Mouse (Mus musculus): ENCODE results near the gene Gm4969. TPM values are rescaled to one million over a fixed set of nuclear protein-coding genes. Genes with fewer than 3 reads are reported as not detected.
A peak's percentile ranks its signal among the peaks of the same experiment; 100 is the strongest.

The Gm4969 gene
- polyA plus RNA-seq, 1 experiment, result 0.46 TPM

GRCm38 (mm10) chr7:19069500-19069899, 48.7 kb downstream of the Gm4969 start:
- H3K4me3 ChIP-seq (ENCODE audit: low read depth, low read length), result no peak overlapping the region

GRCm38 (mm10) chr7:19068707-19069106, 49.5 kb downstream of the Gm4969 start:
- no peak overlapping the region for H3K27ac ChIP-seq (ENCODE audit: insufficient read depth, low read length)

More at GRCm38 (mm10) chr7:19069500-19069899, 48.7 kb downstream of the Gm4969 start:
- TF ChIP-seq CTCF (IDR thresholded peaks at IDR 0.05; ENCODE audit: low read depth, low read length) (peak; percentile 85), EP300 (IDR thresholded peaks at IDR 0.05; ENCODE audit: insufficient read depth, low read depth, low read length) (no peak), POLR2A (IDR thresholded peaks at IDR 0.05; ENCODE audit: insufficient read depth, low read length) (no peak)
- Histone ChIP-seq H3K27ac (ENCODE audit: insufficient read depth, low read length) (no peak overlapping the region), H3K9ac (ENCODE audit: low read depth, poor library complexity, severe bottlenecking) (no peak overlapping the region), H3K4me1 (ENCODE audit: control insufficient read depth, insufficient read depth, low read length) (no peaks in the 10 kb centered on the region), H3K9me3 (replicated peaks; ENCODE audit: control insufficient read depth, insufficient read depth, low read length, poor library complexity, severe bottlenecking) (no peaks in the 10 kb centered on the region), H3K27me3 (ENCODE audit: control insufficient read depth, insufficient read depth, low read length, poor library complexity, severe bottlenecking) (no peaks in the 10 kb centered on the region), H3K36me3 (ENCODE audit: control insufficient read depth, insufficient read depth, low read length, poor library complexity, severe bottlenecking) (no peaks in the 10 kb centered on the region)

GRCm38 (mm10) chr7:19067935-19068334, 50.2 kb downstream of the Gm4969 start:
- Histone ChIP-seq H3K9me3 (replicated peaks; ENCODE audit: control insufficient read depth, insufficient read depth, low read length, poor library complexity, severe bottlenecking) (no peaks in the 10 kb centered on the region), H3K27ac (ENCODE audit: insufficient read depth, low read length) (no peak overlapping the region), H3K27me3 (ENCODE audit: control insufficient read depth, insufficient read depth, low read length, poor library complexity, severe bottlenecking) (no peaks in the 10 kb centered on the region), H3K4me1 (ENCODE audit: control insufficient read depth, insufficient read depth, low read length) (no peaks in the 10 kb centered on the region), H3K4me3 (ENCODE audit: low read depth, low read length) (peak overlapping the region; percentile 34), H3K9ac (ENCODE audit: low read depth, poor library complexity, severe bottlenecking) (no peak overlapping the region), H3K36me3 (ENCODE audit: control insufficient read depth, insufficient read depth, low read length, poor library complexity, severe bottlenecking) (no peaks in the 10 kb centered on the region)
- TF ChIP-seq EP300 (IDR thresholded peaks at IDR 0.05; ENCODE audit: insufficient read depth, low read depth, low read length) (no peak), CTCF (IDR thresholded peaks at IDR 0.05; ENCODE audit: low read depth, low read length) (no peak), POLR2A (IDR thresholded peaks at IDR 0.05; ENCODE audit: insufficient read depth, low read length) (no peak)

More at GRCm38 (mm10) chr7:19068707-19069106, 49.5 kb downstream of the Gm4969 start:
- no peaks in the 10 kb centered on the region for H3K4me1 ChIP-seq (ENCODE audit: control insufficient read depth, insufficient read depth, low read length)
- H3K4me3 ChIP-seq (ENCODE audit: low read depth, low read length), result no peak overlapping the region
- no peak for TF ChIP-seq POLR2A (IDR thresholded peaks at IDR 0.05; ENCODE audit: insufficient read depth, low read length)
- TF ChIP-seq EP300 (IDR thresholded peaks at IDR 0.05; ENCODE audit: insufficient read depth, low read depth, low read length), result no peak
- TF ChIP-seq CTCF (IDR thresholded peaks at IDR 0.05; ENCODE audit: low read depth, low read length), result peak; percentile 41
- no peaks in the 10 kb centered on the region for H3K36me3 ChIP-seq (ENCODE audit: control insufficient read depth, insufficient read depth, low read length, poor library complexity, severe bottlenecking)
- no peaks in the 10 kb centered on the region for H3K27me3 ChIP-seq (ENCODE audit: control insufficient read depth, insufficient read depth, low read length, poor library complexity, severe bottlenecking)
- H3K9me3 ChIP-seq (replicated peaks; ENCODE audit: control insufficient read depth, insufficient read depth, low read length, poor library complexity, severe bottlenecking), result no peaks in the 10 kb centered on the region
- no peak overlapping the region for H3K9ac ChIP-seq (ENCODE audit: low read depth, poor library complexity, severe bottlenecking)

GRCm38 (mm10) chr7:19067063-19067462, 51.1 kb downstream of the Gm4969 start:
- no peak overlapping the region for H3K4me3 ChIP-seq (ENCODE audit: low read depth, low read length)
- TF ChIP-seq POLR2A (IDR thresholded peaks at IDR 0.05; ENCODE audit: insufficient read depth, low read length) (no peak), CTCF (IDR thresholded peaks at IDR 0.05; ENCODE audit: low read depth, low read length) (no peak), EP300 (IDR thresholded peaks at IDR 0.05; ENCODE audit: insufficient read depth, low read depth, low read length) (no peak)
- H3K27me3 ChIP-seq (ENCODE audit: control insufficient read depth, insufficient read depth, low read length, poor library complexity, severe bottlenecking), result no peaks in the 10 kb centered on the region
- no peaks in the 10 kb centered on the region for H3K4me1 ChIP-seq (ENCODE audit: control insufficient read depth, insufficient read depth, low read length)
- H3K27ac ChIP-seq (ENCODE audit: insufficient read depth, low read length), result no peak overlapping the region
- no peak overlapping the region for H3K9ac ChIP-seq (ENCODE audit: low read depth, poor library complexity, severe bottlenecking)
- no peaks in the 10 kb centered on the region for H3K9me3 ChIP-seq (replicated peaks; ENCODE audit: control insufficient read depth, insufficient read depth, low read length, poor library complexity, severe bottlenecking)
- no peaks in the 10 kb centered on the region for H3K36me3 ChIP-seq (ENCODE audit: control insufficient read depth, insufficient read depth, low read length, poor library complexity, severe bottlenecking)

GRCm38 (mm10) chr7:19065896-19066295, 52.3 kb downstream of the Gm4969 start:
- Histone ChIP-seq H3K9me3 (replicated peaks; ENCODE audit: control insufficient read depth, insufficient read depth, low read length, poor library complexity, severe bottlenecking) (no peaks in the 10 kb centered on the region), H3K4me3 (ENCODE audit: low read depth, low read length) (peak overlapping the region; percentile 38), H3K36me3 (ENCODE audit: control insufficient read depth, insufficient read depth, low read length, poor library complexity, severe bottlenecking) (no peaks in the 10 kb centered on the region), H3K27me3 (ENCODE audit: control insufficient read depth, insufficient read depth, low read length, poor library complexity, severe bottlenecking) (no peaks in the 10 kb centered on the region), H3K27ac (ENCODE audit: insufficient read depth, low read length) (no peak overlapping the region), H3K4me1 (ENCODE audit: control insufficient read depth, insufficient read depth, low read length) (no peaks in the 10 kb centered on the region), H3K9ac (ENCODE audit: low read depth, poor library complexity, severe bottlenecking) (no peak overlapping the region)
- no peak for TF ChIP-seq CTCF (IDR thresholded peaks at IDR 0.05; ENCODE audit: low read depth, low read length)
- TF ChIP-seq EP300 (IDR thresholded peaks at IDR 0.05; ENCODE audit: insufficient read depth, low read depth, low read length), result no peak
- TF ChIP-seq POLR2A (IDR thresholded peaks at IDR 0.05; ENCODE audit: insufficient read depth, low read length), result no peak

- Histone ChIP-seq H3K9me3 (replicated peaks; ENCODE audit: control insufficient read depth, insufficient read depth, low read length, poor library complexity, severe bottlenecking) (no peaks in the 10 kb centered on the region), H3K9ac (ENCODE audit: low read depth, poor library complexity, severe bottlenecking) (no peak overlapping the region), H3K36me3 (ENCODE audit: control insufficient read depth, insufficient read depth, low read length, poor library complexity, severe bottlenecking) (no peaks in the 10 kb centered on the region), H3K27ac (ENCODE audit: insufficient read depth, low read length) (no peak overlapping the region), H3K27me3 (ENCODE audit: control insufficient read depth, insufficient read depth, low read length, poor library complexity, severe bottlenecking) (no peaks in the 10 kb centered on the region), H3K4me1 (ENCODE audit: control insufficient read depth, insufficient read depth, low read length) (no peaks in the 10 kb centered on the region), H3K4me3 (ENCODE audit: low read depth, low read length) (no peak overlapping the region)
- TF ChIP-seq CTCF (IDR thresholded peaks at IDR 0.05; ENCODE audit: low read depth, low read length) (no peak), EP300 (IDR thresholded peaks at IDR 0.05; ENCODE audit: insufficient read depth, low read depth, low read length) (no peak), POLR2A (IDR thresholded peaks at IDR 0.05; ENCODE audit: insufficient read depth, low read length) (no peak)
These were observed 60.8 kb downstream of the Gm4969 start for GRCm38 (mm10) chr7:19057405-19057804.

Data from ES-Bruce4 (cell line).